Mouse (Mus musculus): ENCODE measurements at regions not wholly inside any gene's neighbourhood (a gene's known extent, or its start where the extent isn't known, plus 50 kb on each side); places are given as distances from the start of the nearest gene placed in this dataset.

GRCm38 (mm10) chr5:45957766-45958165 lies 100.4 kb upstream of the Lcorl start:
- ATAC-seq (replicated peaks; ENCODE audit: low FRiP score, poor library complexity, severe bottlenecking): no peak

DNA sequence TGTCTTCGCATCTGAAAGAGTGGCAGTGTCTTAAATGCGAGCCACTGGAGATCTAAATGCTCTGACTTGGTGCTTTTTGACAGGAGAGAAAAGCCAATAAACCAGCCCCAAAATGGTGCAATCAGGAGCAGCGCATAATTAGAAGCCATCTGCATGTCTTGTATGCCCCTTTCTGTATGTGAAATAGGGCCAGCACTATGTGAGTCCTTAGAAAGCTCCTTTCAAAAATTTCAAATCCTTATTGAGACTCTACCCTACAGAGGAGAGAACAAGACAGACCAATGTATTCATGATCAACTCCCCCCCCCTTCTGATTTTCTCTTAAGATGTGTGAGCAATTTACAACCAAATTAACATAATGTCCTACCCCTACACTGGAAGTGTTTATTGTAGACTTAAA lies 86.6 kb upstream of the Lcorl start:
- no peak for ATAC-seq (replicated peaks; ENCODE audit: low FRiP score, poor library complexity, severe bottlenecking)

GRCm38 (mm10) chr5:45932970-45933369 lies 75.6 kb upstream of the Lcorl start:
- ATAC-seq (replicated peaks; ENCODE audit: low FRiP score, poor library complexity, severe bottlenecking): no peak

- no peak for ATAC-seq (replicated peaks; ENCODE audit: low FRiP score, poor library complexity, severe bottlenecking)
These were observed 73.8 kb upstream of the Lcorl start for GRCm38 (mm10) chr5:45931252-45931651.

DNA sequence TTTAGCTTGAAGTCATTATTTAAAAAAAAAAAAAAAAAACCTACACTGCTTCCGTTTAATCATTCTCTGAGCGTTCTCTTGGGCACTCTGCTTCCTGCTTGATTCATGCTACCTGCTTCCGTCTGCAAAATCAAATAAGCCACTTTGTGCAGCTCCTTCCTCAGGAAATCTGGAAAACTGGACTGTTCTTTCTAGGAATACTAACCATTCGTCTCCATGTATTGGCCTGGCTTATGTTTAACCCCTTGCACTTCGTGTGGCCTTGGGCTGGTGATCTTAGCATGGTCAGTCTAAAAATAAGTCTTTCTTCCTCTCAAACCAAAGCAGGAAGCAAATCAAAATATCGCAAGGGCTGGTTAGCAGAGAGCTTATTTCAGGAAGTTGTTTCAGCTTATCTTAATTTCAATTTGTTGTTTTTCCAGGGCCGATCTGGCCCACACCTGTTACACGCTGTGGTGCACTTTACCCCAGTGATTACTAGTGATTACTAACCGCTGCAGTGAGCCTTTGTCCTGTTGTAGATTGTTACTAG lies 68.5 kb upstream of the Lcorl start:
- ATAC-seq (replicated peaks; ENCODE audit: low FRiP score, poor library complexity, severe bottlenecking): no peak

- peak; percentile 95 for ATAC-seq (replicated peaks; ENCODE audit: low FRiP score, poor library complexity, severe bottlenecking)
These were observed 66.6 kb upstream of the Lcorl start for GRCm38 (mm10) chr5:45923907-45924594.
